Mouse (Mus musculus): Measurements from ENCODE around the gene Foxc1.

GRCm38 (mm10) chr13:31800581-31801576 lies 5.6 kb upstream of the Foxc1 start:
- TF ChIP-seq CTCF (IDR thresholded peaks at IDR 0.05) (peak; percentile 87), POLR2A (IDR thresholded peaks at IDR 0.05; ENCODE audit: insufficient read depth, low read depth, low read length) (no peak)
